Mouse (Mus musculus) thymus, adult 2 months (tissue): ENCODE measurements around the gene Abcg8. TPM values are rescaled to one million over a fixed set of nuclear protein-coding genes. Genes with fewer than 3 reads are reported as not detected.

ENCODE experiments used
- DNase-seq: peaks from one replicate; pipeline ENCODE4 v3.0.0; 2021
- H3K27ac ChIP-seq: fragments of 200-500 bp; 2 replicates; pipeline ENCODE4 v1.5.1; 2012; ENCODE audit warnings: low read length, control low read depth; ENCODE audit not compliant: control insufficient read depth, insufficient read depth
- H3K27me3 ChIP-seq: fragments of 200-500 bp; 2 replicates; pipeline ENCODE4 v1.6.1; 2012; ENCODE audit warnings: mild to moderate bottlenecking, low read length, moderate library complexity, mixed read lengths; ENCODE audit not compliant: control insufficient read depth, insufficient read depth
- H3K36me3 ChIP-seq: fragments of 200-500 bp; 2 replicates; pipeline ENCODE4 v1.6.1; 2012; ENCODE audit warnings: mild to moderate bottlenecking, low read length, moderate library complexity; ENCODE audit not compliant: control insufficient read depth, insufficient read depth
- H3K4me1 ChIP-seq: fragments of 200-500 bp; replicated peaks from 2 replicates; pipeline ENCODE4 v1.6.1; 2012; ENCODE audit warnings: low read length; ENCODE audit not compliant: control insufficient read depth, insufficient read depth
- H3K4me3 ChIP-seq: fragments of 200-500 bp; 2 replicates; pipeline ENCODE4 v1.5.1; 2012; ENCODE audit warnings: mild to moderate bottlenecking, low read length, control low read depth, moderate library complexity; ENCODE audit not compliant: control insufficient read depth, insufficient read depth
- CTCF ChIP-seq: fragments of 200-500 bp; IDR thresholded peaks from 2 replicates; pipeline ENCODE4 v1.5.1; 2012; ENCODE audit warnings: mild to moderate bottlenecking, control low read depth, low read length, moderate library complexity, borderline replicate concordance; ENCODE audit not compliant: control insufficient read depth, poor library complexity, insufficient read depth; ENCODE audit errors: extremely low read depth
- POLR2A ChIP-seq: fragments of 200-500 bp; IDR thresholded peaks from 2 replicates; pipeline ENCODE4 v1.6.1; 2012; ENCODE audit warnings: mild to moderate bottlenecking, low read length, control low read depth, moderate library complexity; ENCODE audit not compliant: control insufficient read depth, poor library complexity, insufficient read depth; ENCODE audit errors: extremely low read depth
- WGBS: fragments of 180-500 bp; shearing (Covaris S2); methylation state at CpG from one replicate; pipeline ENCODE4 v1.1.7; 2018; 5-methylcytosine and 5-hydroxymethylcytosine counted together
- polyA plus RNA-seq: library from polyadenylated mRNA; depleted of rRNA; stranded (reverse); fragments of >200 nt; gene quantifications from 2 replicates; pipeline ENCODE4 v1.2.3, GENCODE M21; 2012; rRNA removed

Gene Abcg8
- polyA plus RNA-seq, 1 experiment: 0.65 TPM

DNA sequence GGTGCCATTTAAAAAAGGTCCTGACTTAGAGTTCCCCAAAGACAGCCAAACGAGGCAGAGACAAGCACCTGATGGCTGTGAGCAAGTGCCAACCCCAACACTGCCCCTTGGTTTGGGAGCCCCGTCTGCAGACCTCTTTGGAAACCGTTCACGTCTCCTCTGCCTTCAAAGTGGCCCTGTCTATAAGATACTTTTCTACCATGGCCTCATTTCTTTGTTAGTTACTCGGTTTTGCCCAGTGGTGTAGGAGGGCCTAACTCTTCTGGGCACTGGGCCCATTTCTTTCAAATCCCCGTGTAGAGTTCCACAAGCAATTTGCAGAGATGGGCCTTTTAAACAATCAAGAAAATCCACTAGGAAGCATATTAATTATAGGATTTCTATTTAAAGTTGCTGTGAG lies 71.1 kb downstream of the Abcg8 start:
- Histone ChIP-seq H3K27me3 (no peaks in the 10 kb centered on the region), H3K36me3 (peaks cover 24% of the 10 kb centered on the region), H3K27ac (no peak overlapping the region), H3K4me1 (no peaks in the 10 kb centered on the region), H3K4me3 (no peak overlapping the region)
- WGBS: 93% methylated on average over 6 of the region's 6 CpGs
- DNase-seq: no peak
- no peak for TF ChIP-seq POLR2A
- no peak for TF ChIP-seq CTCF

DNA sequence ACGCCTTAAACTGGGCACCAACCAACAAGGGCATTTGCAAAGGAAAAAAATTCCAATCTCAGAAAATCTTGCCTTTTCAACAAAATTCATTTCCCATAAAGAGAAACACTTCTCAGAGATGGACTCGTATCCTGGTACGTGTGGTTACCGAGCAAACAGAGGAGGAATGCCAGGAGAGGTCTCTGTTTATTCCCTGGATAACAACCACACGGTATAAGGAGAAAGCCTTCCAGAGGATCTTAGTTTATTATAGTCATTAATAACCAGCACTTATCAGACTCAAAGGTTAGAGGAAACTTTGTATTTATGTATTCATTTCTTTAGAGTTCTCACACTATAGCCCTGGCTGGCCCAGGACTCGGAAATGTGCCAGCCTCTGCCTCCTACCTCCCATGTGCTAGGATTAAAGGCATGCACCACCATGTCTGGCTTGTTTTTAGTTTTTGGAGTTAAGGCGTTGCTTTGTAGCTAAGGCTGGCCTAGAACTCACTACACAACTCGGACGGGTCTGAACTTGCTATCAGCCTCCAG lies 72.1 kb downstream of the Abcg8 start:
- no peak for DNase-seq
- no peak overlapping the region for H3K27ac ChIP-seq
- H3K27me3 ChIP-seq: no peaks in the 10 kb centered on the region
- H3K4me1 ChIP-seq: no peaks in the 10 kb centered on the region
- no peak overlapping the region for H3K4me3 ChIP-seq
- TF ChIP-seq POLR2A: no peak
- TF ChIP-seq CTCF: no peak
- peaks cover 28% of the 10 kb centered on the region for H3K36me3 ChIP-seq
- 97% methylated on average over 9 of the region's 9 CpGs for WGBS

DNA sequence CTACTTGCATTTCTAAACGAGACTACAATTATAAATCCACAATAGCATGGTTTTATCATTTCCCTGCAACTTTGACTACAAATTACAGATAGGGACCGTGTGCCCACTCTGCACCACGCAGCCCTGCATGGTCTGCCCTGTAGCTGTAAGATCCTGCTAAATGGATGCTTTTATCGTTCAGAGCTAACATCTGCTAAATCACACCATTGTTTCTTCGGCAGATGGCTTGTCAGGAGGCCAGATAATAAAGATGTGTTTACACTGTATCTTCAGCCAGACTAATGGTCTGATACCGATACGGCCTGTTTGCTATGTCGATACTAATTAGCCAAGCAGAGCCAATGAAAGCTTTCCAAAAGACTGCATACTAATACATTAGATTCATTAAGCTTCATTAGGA lies 73.2 kb downstream of the Abcg8 start:
- WGBS: 94% methylated on average over 8 of the region's 8 CpGs

More for the DNA sequence above, 73.2 kb downstream of the Abcg8 start:
- no peak for DNase-seq
- Histone ChIP-seq H3K27ac (no peak overlapping the region), H3K4me3 (no peak overlapping the region), H3K36me3 (peaks cover 28% of the 10 kb centered on the region), H3K27me3 (no peaks in the 10 kb centered on the region), H3K4me1 (no peaks in the 10 kb centered on the region)
- TF ChIP-seq CTCF (no peak), POLR2A (no peak)

Other genes starting within 250 kb of the Abcg8 start
- gene Thada, start 210.1 kb upstream of the Abcg8 start, polyA plus RNA-seq: 40.1 and 40.6 TPM in 2 replicates
- 0.59 and 0.66 TPM in 2 replicates for gene Plekhh2, start 164.4 kb upstream of the Abcg8 start, polyA plus RNA-seq
- gene Dync2li1, start 49.8 kb upstream of the Abcg8 start, polyA plus RNA-seq: 0.84 and 1.1 TPM in 2 replicates
- gene Abcg5, start 6.7 kb downstream of the Abcg8 start, polyA plus RNA-seq: 0.85 and 1.1 TPM in 2 replicates
- gene Lrpprc, start 114.5 kb downstream of the Abcg8 start, polyA plus RNA-seq: 10.0 and 12.6 TPM in 2 replicates